Mouse (Mus musculus) naive thymus-derived CD4-positive, alpha-beta T cell, adult 2 months (primary cell): Measurements from ENCODE around the gene Gm34653.
"Not testable (repeated sequence)": the region's sequence is repeated elsewhere in the genome, so short reads cannot be mapped to it uniquely, and the experiment has no call there.

ENCODE experiments used
- DNase-seq: peaks from one replicate; pipeline ENCODE4 v3.0.0-alpha.2; 2011; ENCODE audit warnings: low read depth

The Gm34653 gene

DNA sequence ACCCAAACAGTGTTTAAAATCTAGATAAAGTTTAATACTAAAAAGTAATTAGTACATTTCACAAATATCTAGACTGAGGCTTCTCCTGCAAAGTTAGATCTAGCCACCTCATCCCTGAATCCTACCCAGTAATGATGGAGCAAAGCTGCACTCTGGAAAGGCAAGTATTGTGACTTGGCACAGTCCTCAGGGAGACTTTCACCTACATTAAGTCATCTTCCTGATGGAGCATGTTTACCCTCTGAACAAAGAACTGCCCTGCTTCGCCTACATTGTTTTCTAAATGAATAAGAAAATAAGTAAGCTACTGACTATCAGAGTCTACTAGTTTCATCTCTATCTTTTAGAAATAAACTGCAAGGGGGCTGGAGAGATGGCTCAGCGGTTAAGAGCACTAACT, 14.3 kb upstream of the Gm34653 start:
- DNase-seq, result no peak

DNA sequence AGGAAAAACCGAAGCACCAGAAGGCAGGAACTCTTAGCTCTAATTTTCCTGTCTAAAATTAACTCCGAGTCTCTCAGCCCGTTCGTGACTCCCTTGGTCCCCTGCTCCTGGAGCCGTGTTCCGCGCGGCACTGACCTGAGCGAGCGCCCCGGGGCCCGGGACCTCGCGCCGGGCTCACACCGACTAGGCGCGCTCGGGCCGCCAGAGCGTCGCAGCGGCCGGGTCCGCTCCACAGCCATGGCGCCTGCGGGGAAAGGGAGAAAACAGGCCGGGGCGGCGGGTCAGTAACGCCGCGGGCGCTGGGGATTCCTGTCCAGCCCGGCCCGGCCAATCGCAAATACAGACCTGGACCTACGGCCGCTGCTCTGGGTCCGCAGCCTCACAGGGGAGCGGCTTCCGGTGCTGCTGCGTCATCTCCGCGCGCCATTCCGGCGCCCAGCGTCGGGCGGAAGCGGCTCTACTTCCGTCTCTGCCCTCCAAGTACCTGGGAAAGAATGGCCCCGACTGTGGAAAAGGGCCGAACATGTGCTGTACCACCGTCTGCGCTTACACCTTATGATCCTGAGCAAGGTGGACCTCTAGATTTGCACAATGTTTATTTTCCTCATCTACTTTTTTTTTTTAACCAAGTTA, 6.9 kb upstream of the Gm34653 start, which contains the start of gene Fbxw2:
Gene Fbxw2 (minus strand): TSS at position 485 of the 633 bp plus-strand sequence.
- DNase-seq, result peak; percentile 91

DNA sequence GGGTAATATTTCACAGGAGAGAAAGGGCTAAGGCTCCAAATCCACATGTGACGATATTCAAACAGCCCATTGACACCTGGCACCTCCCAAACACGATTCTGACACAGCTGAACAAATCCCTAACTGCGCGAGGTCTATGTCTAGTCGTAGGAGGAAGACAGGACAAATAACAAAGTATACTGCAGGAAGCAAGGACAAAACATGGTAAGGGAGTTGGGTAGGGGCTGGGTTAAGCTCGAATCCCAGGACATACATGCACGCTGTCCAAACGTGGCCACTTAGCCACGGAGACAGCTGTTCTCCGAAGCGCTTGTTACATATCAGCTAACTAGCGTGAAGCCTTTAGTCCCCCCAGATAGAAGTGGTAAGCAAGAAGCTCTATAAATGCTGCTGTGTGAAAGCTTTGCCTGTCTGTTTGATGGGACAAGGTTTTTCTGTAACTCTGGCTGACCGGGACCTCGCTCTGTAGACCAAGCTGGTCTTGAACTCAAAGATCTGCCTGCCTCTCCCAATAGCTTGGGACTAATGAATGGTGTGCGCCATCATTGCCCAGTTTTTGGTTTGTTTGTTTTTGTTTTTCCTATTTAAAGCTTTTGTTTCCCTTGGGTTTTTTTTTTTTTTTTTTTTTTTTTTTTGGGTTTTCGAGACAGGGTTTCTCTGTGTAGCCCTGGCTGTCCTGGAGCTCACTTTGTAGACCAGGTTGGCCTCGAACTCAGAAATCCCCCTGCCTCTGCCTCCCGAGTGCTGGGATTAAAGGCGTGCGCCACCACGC, 6.2 kb upstream of the Gm34653 start:
- no peak for DNase-seq

DNA sequence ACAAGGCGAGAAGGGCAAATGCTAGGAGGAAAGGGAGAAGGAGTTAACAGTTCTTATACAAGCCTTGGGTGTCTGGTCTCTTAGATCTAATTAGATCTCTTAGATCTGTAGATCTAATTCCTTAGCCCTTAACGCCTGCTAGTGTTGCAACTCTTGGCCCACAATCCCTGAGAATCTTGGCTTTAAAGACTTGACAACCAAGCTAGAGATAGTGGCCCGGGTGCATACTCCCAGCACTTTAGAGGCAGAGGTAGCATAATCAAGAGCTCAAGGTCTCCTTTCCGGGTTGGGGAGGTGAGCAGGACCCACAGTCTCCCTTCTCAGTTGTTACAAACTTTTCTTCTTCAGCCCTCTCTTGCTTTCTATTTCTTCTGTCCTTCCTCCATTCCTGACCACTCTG, 5.2 kb upstream of the Gm34653 start:
- DNase-seq, result no peak

DNA sequence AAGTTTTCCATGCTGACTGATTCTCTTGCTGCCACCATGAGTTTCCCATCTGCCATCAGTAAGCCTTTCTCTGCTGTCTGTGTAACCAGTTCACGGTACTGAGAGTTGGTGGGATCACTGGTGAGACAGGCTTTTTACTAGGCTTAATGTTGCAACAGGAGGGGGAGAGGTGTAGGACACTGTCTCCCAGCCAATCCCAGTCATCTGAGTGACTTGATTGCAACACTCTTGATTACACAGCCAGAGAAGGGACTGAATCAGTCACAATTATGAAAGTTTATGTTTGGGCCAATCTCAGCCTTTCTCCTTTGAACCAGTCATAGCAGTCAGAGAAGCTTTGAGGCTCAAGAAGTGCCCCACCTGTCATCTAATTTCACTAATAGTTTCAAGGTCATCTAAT, 4.8 kb upstream of the Gm34653 start:
- no peak for DNase-seq

DNA sequence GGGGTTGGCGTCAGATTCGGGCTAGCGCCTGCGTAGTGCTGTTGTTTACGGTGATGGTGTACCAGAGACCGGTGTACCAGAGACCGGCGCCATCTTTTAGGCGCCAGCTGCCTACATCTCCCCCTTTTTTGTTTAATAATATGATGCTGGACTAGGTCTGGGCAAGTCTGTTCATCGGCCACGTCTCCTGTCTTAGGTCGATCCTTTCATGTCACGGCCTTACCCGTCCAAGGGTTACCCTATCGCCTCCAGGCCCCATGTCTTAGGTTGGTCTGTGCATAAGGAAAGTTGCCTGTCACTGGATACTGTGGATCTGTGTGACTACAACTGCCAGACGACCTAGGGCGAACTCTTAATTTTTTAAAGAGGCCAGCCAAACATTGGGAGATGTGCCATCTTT, 2.7 kb upstream of the Gm34653 start:
- not testable (repeated sequence) for DNase-seq

DNA sequence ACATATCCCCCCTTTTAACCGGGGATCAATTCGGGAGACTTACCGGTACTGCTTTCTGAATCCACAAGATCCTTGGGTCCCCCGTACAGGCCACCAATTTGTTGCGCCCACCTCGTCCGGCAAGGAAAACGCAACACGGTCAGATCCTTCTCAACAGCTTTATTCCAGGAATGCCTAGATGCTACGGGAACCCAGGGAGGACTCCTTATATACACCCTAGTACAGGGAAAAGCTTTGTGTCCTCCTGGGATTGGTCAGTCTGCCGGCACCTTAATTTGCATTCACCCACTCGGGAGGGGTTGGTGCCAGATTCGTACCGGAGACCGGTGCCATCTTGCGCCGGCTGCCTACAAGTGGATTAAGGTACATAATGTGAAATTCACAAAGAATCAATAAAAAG, 817 bp downstream of the Gm34653 start:
- DNase-seq, result no peak

DNA sequence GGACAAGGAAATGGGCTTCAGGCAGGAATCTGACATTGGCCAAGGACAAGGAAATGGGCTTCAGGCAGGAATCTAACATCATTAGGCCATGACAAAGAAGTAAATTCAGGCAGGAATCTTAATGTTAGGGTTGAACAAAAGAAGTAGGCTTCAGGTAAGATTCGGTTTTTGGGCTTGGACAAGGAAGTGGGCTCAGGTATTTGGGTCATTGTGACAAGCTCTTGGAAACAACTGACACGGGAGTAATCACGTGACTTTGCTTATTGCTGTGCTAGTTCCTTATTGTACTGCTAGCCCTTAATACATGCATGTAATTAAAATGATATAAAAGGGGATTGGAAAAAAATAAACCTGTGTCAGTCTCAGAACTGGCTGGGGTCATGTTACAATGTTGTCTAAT, 2.9 kb downstream of the Gm34653 start:
- DNase-seq, result no peak

DNA sequence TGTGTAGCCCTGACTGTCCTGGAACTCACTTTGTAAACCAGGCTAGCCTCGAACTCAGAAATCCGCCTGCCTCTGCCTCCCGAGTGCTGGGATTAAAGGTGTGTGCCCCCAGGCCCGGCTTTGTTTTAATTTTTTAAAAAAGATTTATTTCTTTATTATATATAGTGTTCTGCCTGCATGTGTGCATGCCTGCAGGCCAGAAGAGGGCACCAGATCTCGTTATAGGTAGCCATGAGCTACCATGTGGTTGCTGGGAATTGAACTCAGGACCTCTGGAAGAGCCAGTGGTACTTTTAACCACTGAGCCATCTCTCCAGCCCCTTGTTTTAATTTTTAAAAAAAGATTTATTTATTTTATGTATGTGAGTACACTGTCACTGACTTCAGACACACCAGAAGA, 7.3 kb downstream of the Gm34653 start:
- DNase-seq, result not testable (repeated sequence)

DNA sequence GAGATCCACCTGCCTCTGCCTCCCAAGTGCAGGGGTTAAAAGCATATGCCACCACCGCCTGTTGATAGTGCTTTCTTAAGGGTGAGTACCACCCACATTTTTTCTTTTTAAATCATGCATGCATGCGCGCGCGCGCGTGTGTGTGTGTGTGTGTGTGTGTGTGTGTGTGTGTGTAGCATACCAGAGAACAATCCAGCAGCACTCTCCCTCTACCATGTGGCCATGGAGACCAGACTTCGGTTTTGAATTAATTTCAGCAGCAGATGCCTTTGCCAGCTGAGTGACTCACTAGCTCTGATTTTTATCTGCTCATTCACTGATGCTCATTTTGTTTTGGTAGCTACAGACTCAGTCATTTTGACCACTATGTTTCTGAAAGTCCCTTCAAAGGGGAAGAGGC, 8.9 kb downstream of the Gm34653 start:
- no peak for DNase-seq

DNA sequence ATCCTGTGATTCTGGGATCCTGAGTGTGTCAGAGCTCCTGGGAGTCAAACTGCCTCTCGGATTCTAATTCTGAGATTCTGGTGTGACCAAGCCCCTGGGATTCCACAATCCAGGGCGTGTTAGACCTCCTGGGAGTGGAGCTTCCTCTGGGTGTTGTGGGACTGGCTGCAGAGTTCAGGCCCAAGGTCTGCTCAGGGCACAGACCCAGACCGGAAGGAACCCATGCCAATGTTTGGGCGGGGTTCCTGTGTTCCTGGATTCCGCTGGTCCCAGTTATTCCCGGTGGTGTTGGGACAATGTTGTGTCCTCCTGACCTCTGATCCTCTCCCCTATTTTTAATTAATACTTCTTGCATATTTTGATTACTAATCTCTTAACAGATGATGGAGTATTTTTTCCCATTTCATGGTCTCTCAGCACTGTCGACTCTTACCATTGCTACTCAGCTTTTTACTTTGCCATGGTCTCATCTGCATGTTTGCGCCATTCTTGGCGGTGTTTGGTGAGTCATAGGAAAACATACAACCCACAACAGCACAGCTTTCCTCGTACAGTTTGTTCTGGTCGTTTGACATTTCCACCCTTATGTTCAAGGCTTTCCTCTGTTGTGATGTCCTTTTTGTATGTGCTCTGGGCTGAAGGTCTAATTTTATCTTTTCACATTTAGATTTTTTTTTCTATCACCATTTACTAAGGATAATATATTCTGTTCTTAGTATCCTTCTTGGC, 10.6 kb downstream of the Gm34653 start:
- DNase-seq, result no peak

DNA sequence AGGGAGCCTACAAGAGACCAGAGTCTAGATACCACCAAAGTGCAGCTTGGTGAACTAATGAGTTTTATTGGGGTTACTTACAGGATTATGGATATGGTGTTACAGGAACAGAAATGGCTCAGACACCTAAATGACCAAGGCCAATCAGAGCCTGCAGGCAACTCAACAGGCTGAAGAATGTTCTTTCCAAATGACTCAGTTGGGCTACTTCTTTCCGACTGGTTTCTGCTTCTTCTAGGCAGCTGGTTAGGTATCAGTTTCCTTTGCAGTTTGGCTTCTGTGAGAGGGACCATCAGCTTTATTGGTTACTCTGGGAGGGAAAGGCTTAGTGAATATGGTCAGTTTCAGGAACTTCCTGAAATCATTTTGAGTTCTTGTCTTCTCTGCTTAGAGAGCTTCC, 14.9 kb downstream of the Gm34653 start:
- no peak for DNase-seq

DNA sequence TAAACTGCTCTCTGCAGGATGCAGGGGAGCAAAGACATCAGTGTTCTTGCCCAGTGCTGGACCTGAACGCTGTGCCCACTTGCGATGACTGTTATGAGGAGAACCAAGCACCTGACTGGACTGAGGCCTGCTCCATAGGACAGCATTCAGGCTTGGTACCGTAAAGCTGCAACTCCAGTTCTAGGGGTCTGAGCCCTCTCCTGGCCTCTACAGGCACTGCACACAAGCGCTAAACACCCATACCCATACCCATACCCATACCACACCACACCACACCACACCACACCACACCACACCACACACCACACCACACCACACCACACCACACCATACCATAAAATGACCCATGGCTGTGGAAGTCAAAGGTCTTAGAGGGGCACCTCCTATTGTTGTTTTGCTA, 22.5 kb downstream of the Gm34653 start:
- no peak for DNase-seq

DNA sequence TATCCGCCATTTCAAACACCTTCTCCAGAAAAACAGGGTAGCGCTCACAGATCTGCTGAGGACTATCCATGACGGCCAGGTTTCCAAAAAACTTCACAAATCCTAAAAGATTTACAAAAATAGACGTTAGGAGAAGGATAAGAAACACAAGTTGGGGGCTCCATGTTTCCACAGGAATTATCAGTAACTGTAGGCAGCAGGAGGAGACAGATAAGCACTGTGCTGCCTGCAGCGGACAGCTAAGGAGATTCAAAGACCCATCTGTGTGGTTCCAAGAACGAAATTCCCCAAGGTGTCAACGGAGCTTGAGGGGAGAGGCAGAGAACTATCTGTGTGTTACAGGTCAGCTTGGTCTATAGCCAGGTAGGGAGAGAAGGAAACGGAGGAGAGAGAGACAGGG, 24.9 kb downstream of the Gm34653 start:
- DNase-seq, result no peak

DNA sequence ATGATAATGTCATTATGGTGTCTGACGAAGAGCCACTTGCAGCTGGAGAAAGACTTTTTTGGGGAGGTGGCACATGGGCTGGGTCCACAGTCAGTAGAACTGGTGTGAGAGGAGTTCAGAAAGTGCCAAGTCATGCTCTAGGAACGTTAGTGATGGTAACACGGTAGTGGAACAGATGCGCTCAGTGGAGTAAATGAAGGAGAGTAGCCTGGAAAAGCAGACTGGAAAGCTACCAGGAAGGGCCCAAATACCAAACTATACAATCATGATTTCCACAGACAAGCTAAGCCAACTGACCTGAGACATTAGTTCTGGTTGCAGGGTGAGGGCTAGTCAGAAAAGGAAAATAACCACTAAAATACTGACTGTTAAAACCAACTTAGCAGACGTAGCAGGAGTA, 36.9 kb downstream of the Gm34653 start:
- DNase-seq, result peak; percentile 15

DNA sequence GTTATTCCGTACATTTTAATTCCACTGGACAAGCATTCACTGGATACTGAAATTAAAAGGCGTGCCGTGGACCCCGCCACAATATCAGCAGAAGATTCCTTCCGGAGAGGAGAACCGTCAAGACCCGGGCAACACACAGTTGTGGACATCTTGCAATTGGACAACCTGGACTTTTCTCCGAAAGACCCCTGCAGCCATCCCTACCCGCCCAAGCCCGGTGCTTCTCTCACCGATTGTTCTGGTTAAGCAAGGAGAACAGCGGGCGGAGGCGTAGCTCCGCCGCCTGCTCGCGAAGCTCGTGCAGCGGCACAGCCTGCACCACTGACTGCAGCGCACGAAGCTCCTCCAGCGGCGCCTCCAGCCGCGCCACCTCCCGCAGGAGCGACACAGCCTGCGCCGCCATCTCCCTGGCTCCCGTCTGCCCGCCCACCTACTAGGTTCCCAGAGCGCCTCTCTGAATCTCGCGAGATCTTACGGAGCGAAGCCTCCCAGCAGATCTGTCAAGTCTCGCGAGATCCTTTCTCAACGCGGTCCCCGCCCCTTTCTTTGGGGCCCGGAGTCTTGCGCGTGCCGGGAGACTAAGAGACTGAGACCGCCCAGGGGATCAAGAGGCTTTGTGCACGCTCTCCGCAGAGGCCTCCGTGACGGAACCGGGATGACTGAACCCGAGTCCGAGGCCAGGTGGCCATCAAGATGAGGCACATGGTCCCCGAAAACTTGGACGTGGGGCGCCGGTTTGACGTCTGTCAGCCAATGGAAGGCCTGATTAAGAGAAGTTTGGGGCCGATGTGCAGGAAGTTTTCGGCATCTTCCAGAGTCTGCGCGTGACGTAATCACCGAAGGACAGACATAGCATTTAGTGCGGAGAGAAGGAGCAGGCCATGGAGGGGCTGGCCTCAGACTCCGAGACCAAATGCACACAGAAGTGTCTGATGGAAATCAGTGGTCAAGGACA, 38.0 kb downstream of the Gm34653 start:
- peak; percentile 99 for DNase-seq

DNA sequence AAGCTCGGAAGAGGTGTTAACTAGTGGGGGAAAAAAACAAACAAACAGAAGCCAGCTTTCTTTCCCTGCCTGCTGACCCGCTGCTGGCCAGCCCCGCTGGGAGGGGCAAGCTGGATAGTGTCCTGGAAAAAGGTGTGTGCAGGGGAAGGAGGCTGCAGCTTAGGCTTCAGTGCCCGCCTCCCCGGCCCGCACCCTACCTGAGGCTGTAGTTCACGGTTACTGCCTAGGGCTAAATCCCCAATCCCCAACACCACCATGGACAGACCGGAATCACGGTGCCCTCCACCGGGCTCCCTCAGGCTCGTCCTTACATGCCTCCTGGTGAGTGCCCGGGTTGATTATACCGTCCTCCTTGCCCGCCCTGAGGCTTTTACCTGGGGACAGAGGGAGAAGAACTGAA, 41.5 kb downstream of the Gm34653 start, which contains the start of gene Cutal:
Gene Cutal (plus strand): TSS at position 126 of the 400 bp plus-strand sequence.
- DNase-seq, result no peak

DNA sequence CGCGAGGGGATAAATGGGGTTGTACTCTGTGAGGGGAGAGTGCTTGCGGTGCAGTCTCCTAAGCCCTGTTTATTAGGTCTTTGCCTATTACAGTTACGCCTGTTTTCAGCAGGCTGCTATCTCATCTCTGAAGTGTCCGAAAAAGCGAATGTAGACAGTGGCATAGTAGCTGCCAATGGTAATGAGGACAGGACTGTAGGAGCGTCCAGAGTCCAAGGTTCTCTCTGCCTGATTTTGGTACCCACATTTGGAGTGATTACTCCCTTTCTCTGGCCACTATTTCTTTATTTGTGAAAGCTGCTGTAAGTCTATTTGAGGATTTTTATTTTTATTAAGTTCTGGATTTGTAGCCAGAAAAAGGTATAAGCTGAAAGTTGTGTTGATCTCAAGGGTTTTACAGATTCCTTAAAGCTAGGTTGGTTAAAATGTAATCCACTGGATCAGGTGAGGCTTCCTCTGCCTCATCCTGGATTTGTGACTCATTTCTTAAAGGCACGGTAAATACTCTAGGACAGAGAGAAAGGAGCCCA, 42.1 kb downstream of the Gm34653 start, which contains the start of gene Psmd5:
Gene Psmd5 (minus strand): TSS at position 153 of the 530 bp plus-strand sequence.
- DNase-seq, result no peak

DNA sequence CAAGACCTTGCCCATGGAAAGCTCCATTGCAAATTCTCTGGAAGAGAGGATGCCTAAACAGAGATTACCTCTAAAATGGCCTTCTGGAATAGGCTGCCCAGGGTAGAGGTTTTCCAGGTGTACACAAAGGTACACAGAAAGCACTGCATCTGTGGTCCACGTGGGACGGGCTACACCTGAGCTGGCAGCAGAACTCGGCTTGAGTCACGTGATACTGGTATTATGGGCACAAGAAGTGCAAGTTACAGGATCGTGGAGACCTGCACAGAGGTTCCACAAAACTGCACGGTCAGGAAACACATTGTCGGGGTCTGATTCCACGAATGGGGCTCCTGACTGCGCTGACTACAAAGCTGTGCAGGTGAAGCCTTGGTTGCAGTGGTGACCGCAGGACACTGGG, 47.2 kb downstream of the Gm34653 start:
- DNase-seq, result no peak

DNA sequence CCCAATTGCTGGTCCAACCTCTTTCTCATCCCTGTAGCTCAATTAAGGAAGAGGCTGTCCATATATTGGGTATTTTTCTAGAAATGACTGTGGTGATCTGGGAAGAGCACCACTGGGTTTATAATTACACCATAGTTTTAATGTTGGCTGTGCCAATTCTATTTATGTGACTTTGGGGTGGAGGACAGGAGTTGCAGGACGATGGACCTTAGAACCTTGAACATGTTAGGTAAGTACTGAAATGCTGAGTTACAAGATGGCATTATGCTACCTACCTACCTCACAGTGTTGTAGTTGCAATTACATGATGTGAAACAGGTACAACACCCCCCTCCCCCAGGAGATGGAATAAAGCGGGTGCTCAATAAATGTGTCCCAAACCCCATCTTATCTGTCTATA, 50.0 kb downstream of the Gm34653 start:
- DNase-seq, result no peak

DNA sequence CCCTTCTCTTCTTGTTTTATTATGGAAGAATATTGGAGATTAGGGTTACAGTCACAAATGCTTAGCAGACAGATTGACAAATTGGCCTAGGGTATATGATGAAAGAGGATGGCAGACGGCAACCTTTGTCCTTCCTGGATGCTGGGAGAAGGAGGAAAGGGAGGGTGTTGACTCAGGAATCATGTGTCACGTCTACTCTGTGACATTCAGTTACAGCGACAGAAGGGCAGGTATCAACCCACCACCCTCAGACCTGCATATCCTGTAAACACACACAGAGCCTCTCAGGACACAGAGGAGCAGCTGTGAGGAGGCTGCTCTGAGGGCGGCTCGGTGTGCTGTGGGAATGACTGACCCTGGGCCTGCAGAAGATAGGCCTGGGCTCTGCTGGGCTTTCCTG, 50.4 kb downstream of the Gm34653 start:
- no peak for DNase-seq

DNA sequence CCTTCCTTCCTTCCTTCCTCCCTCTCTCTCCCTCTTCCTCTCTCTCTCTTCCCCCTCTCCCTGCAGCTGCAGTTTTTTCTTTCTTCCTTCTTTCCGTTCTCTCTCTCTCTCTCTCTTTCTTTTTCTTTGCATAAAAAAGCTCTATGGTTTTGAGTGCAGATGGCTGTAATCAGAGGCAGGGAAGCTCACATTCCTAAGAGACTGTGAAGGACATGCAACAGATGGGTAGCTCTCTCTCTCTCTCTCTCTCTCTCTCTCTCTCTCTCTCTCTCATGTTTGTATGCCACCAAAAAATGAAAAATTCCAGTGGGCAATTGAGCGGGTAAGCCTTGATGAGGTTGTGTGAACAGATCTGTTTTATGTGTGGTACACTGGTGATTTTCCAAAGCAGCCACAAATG, 51.4 kb downstream of the Gm34653 start:
- no peak for DNase-seq
